Mouse (Mus musculus) lung, postnatal 0 days (tissue): ENCODE results near the gene Eps8l3.

Experiments used
- CTCF ChIP-seq: IDR thresholded peaks from 2 replicates; pipeline ENCODE4 v1.5.1; 2016; ENCODE audit warnings: antibody characterized with exemption, mild to moderate bottlenecking
- EP300 ChIP-seq: IDR thresholded peaks from 2 replicates; pipeline ENCODE4 v1.6.1; 2016; ENCODE audit warnings: antibody characterized with exemption, mild to moderate bottlenecking, control low read depth

DNA sequence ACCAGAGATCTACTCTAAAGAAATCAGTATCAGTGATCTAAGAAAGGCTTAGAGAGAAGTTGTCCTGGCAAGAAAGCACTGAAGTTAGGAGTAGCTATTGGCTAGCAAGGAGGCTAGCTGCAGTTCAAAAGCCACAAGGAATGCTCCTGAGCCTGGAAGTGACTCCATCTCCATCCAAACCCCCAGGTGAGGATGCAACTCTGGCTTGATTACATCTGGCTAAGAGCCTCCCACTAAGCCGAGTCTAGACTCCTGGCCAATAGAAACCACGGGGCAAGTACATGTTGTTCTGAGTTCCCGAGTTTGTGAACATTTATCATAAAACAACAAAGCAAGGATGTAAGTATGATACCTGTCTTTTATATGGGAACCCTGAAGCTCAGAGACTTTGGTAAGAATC, 33.6 kb upstream of the Eps8l3 start:
- no peak for TF ChIP-seq EP300
- TF ChIP-seq CTCF, result no peak
